In genomic region chr2:32875675-32876489, GRCm38 (mm10) we compare ENCODE assay signal across 8 mouse cellular contexts. TPM values are rescaled to one million over a fixed set of nuclear protein-coding genes. Genes with fewer than 3 reads are reported as not detected.
DNase-seq lines count a peak whose midpoint lies in the region; ATAC-seq and TF ChIP-seq lines count a peak whose summit lies in the region.

Gene Fam129b (plus strand): TSS chr2:32876114.

- peak within 1 kb of the TSS; percentile 68 for H3K4me3 ChIP-seq in cortical plate, adult 2 months (ENCODE audit: insufficient read depth, low read length)
- peak within 1 kb of the TSS; percentile 84 for H3K4me3 ChIP-seq in hindbrain, postnatal 0 days (ENCODE audit: low read length)
- peak within 1 kb of the TSS; percentile 93 for H3K4me3 ChIP-seq in left cerebral cortex, adult 2 months
- peak within 1 kb of the TSS; percentile 98 for H3K4me3 ChIP-seq in macrophage (ENCODE audit: inconsistent target)

- peak within 1 kb of the TSS; percentile 49 for H3K27ac ChIP-seq in cortical plate, adult 2 months (ENCODE audit: insufficient read depth, low read length)
- peak within 1 kb of the TSS; percentile 86 for H3K27ac ChIP-seq in hindbrain, postnatal 0 days
- peak within 1 kb of the TSS; percentile 90 for H3K27ac ChIP-seq in left cerebral cortex, adult 2 months
- peak within 1 kb of the TSS; percentile 98 for H3K27ac ChIP-seq in macrophage

- no peak for TF ChIP-seq POLR2A in cortical plate, adult 2 months (IDR thresholded peaks at IDR 0.05; ENCODE audit: extremely low read depth, insufficient read depth, low read length)

- peak within 1 kb of the TSS; percentile 81 for H3K9ac ChIP-seq in hindbrain, postnatal 0 days (replicated peaks; ENCODE audit: low read length)

- H3K79me2 ChIP-seq in macrophage (ENCODE audit: inconsistent target), result peaks cover 62% of the 10 kb centered on the region

- H3K4me2 ChIP-seq in hindbrain, postnatal 0 days (ENCODE audit: low read depth, low read length), result peak within 1 kb of the TSS; percentile 96

- under 1% methylated on average over 63 of the region's 68 CpGs for WGBS in hindbrain, postnatal 0 days
- under 1% methylated on average over 66 of the region's 68 CpGs for WGBS in macrophage (ENCODE audit: missing documents)

- no peaks in the 10 kb centered on the region for H3K36me3 ChIP-seq in hindbrain, postnatal 0 days (ENCODE audit: insufficient read depth, low read length)
- no peaks in the 10 kb centered on the region for H3K36me3 ChIP-seq in macrophage (ENCODE audit: inconsistent target)

- no peak for TF ChIP-seq CTCF in cortical plate, adult 2 months (IDR thresholded peaks at IDR 0.05; ENCODE audit: extremely low read depth, insufficient read depth, low read length)
- no peak for TF ChIP-seq CTCF in hindbrain, postnatal 0 days (IDR thresholded peaks at IDR 0.05; ENCODE audit: low read depth)
- TF ChIP-seq CTCF in left cerebral cortex, adult 2 months (IDR thresholded peaks at IDR 0.05), result no peak

- peak; percentile 92 for ATAC-seq in hindbrain, postnatal 0 days

- no peaks in the 10 kb centered on the region for H3K27me3 ChIP-seq in hindbrain, postnatal 0 days (ENCODE audit: insufficient read depth, low read length)

- H3K9me3 ChIP-seq in hindbrain, postnatal 0 days (ENCODE audit: low read length), result no peaks in the 10 kb centered on the region

- peak; percentile 82 to 86 for DNase-seq in adrenal gland, adult 18-20 months (ENCODE audit: low spot score in 2 of 2)
- DNase-seq in gastrocnemius, postnatal 10 days, result peak; percentile 89
- peak; percentile 91 for DNase-seq in hindbrain, postnatal 0 days (ENCODE audit: low spot score)
- peak; percentile 68 to 79 for DNase-seq in left cerebral cortex, adult 2 months (ENCODE audit: extremely low spot score in 1 of 2, low spot score in 2 of 2)
- DNase-seq in right cerebral cortex, adult 18-20 months, result peak; percentile 75
- DNase-seq in urinary bladder, postnatal 10 days (ENCODE audit: low spot score), result peak; percentile 70

- H3K4me1 ChIP-seq in cortical plate, adult 2 months (ENCODE audit: control insufficient read depth, insufficient read depth, low read length), result 0 out of 2 replicates have a peak, but pooled peaks cover 4% of the 10 kb centered on the region
- peaks cover 31% of the 10 kb centered on the region for H3K4me1 ChIP-seq in hindbrain, postnatal 0 days (ENCODE audit: insufficient read depth, low read length)

- intact Hi-C loops in left cerebral cortex, adult 2 months (cut with DNase I), result loop anchor here (2.0 kb wide), 1 partner anchor 37 kb away; no protein-coding TSS in a partner anchor

RNA-seq across cellular contexts. Expression of gene Fam129b, which starts in this region (rescaled TPM):
- total RNA-seq in adrenal gland, adult 18-20 months (2021), result 10 to 100 TPM; 19.1 to 32.7 TPM
- 27.1 and 29.0 TPM in 2 replicates for polyA plus RNA-seq in cortical plate, adult 2 months (2012; rRNA removed)
- total RNA-seq in gastrocnemius, postnatal 10 days (2021), result 10 to 100 TPM; 16.5 to 22.5 TPM
- 49.8 and 52.7 TPM in 2 replicates for total RNA-seq in hindbrain, postnatal 0 days (2014; rRNA removed)
- polyA plus RNA-seq in hindbrain, postnatal 0 days (2015; fragmentation: Nextera tagmentation; extraction: Ambion mirVana), result 20.8 and 23.5 TPM in 2 replicates
- total RNA-seq in left cerebral cortex, adult 2 months (2021), result 10 to 100 TPM; 24.4 to 31.4 TPM
- 100 to 1,000 TPM in 13 of 26 experiments, 10 to 100 TPM in 13; 35.9 to 648 (median 91.5) TPM for total RNA-seq in macrophage (2018; cell fraction: chromatin; rRNA removed)
- 100 to 1,000 TPM in 14 of 26 experiments, 10 to 100 TPM in 12; 52.3 to 460 (median 164) TPM for total RNA-seq in macrophage (2018; cell fraction: cytosol; rRNA removed)
- 100 to 1,000 TPM in 13 of 26 experiments, 10 to 100 TPM in 13; 39.2 to 371 (median 100) TPM for total RNA-seq in macrophage (2018; cell fraction: nucleus; rRNA removed)
- polyA plus RNA-seq in macrophage (2018), result 117 to 240 TPM (median 185 TPM) in 3 replicates

Comparison
In these comparisons a context has a peak if more than half of its experiments do, and no peak if none do; other contexts are left out.
1. Peak in every context shown above with its lines: DNase-seq, ATAC-seq, H3K4me3 ChIP-seq and H3K27ac ChIP-seq.